Mouse (Mus musculus) adipocyte (in vitro differentiated cells): ENCODE data around the gene Cldn15.
A peak's percentile ranks its signal among the peaks of the same experiment; 100 is the strongest.
"Not testable (repeated sequence)": the region's sequence is repeated elsewhere in the genome, so short reads cannot be mapped to it uniquely, and the experiment has no call there.

Experiments used
- DNase-seq: peaks from one replicate; pipeline ENCODE4 v3.0.0-alpha.2; 2016; ENCODE audit warnings: low spot score

Cldn15 gene

DNA sequence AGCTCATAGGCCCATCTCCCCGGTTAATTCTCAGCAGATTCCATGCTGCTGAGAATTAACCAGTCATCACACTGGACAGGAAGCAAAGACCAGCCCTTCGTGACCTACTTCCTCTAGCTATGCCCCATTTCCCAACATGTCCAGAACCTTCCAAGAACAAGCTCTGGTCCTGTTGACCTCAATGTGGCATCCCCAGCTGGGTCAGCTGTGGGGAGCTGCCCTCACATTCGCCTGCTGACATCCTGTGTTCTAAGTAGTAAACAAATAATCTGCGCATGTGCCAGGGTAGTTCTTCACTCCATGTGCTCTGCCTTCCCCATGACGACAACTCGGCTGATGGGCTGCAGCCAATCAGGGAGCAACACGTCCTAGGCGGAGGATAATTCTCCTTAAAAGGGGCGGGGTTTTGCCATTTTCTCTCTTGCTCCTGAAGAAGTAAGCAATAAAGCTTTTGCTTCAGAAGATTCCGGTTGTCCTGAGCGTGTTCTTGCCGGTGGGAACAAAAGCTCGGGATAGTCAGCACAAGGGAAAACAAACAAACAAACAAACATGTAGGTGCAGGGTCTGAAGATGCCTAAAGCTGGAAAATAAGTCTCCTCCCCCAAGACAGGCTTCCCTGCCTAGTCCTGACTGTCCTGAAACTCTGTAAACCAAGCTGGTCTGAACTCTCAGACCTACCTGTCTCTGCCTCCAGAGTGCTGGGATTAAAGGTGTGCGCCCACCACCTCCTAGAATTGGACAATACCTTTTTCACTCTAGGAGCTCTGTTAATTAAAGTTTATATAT, 16.7 kb upstream of the Cldn15 start:
- DNase-seq = not testable (repeated sequence)

DNA sequence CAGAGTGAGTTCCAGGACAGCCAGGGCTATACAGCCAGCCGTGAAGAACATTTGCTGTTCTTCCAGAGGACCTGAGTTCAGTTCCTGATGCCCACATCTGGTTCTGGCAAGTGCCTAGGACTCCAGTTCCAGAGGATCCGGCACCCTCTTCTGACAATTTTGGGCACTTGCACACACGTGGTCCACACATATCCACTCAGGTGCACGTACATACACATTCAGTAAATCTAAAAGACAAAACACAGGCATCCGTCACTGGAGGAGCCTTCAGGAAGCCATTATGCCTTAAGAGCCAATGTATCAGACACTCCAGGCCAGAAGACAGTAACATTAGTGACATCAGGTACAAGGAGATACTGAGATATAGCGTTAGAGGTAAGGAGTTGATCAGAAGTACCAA, 15.9 kb upstream of the Cldn15 start:
- DNase-seq = no peak

DNA sequence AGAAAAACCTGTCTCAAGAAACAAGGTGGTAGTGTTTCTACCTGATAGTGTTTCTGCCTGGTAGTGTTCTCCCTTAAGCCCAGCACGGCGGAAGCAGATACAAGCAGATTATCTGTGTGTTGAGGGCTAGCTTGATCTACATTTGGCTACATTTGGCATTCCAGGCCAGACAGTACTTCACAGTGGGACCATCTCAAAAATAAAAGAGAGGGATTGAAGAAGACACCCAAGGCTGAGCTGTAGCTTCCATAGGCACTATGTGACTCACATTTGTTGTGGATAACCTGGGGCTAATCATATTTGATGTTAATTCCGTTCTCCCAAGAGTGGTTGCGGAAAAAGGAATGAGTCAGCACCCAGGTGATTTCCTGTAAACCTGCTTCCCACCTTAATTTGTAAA, 14.3 kb upstream of the Cldn15 start:
- DNase-seq = no peak

DNA sequence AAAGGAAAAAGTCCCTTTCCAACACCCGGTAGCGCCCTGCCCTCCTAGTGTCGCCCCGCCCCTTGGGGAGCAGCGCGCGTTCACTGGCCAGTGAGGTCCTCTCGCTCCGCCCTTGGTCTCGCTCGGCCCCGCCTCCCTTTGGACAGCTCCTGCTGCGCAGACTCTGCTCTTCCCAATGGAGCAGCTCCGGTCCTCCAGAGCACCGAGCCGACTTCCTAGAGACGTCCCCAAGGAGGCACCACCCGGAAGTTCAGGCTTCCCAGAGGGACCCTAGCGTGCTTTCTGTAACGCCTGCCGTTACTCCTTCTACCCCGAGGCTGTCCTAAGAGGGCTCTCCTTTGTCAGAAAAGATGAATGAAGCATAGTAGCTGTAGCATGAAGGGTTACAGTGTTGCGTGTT, 13.4 kb upstream of the Cldn15 start, which contains the start of gene Fis1:
Gene Fis1 (plus strand): TSS at position 261 of the 400 bp plus-strand sequence.
- DNase-seq = peak; percentile 100

DNA sequence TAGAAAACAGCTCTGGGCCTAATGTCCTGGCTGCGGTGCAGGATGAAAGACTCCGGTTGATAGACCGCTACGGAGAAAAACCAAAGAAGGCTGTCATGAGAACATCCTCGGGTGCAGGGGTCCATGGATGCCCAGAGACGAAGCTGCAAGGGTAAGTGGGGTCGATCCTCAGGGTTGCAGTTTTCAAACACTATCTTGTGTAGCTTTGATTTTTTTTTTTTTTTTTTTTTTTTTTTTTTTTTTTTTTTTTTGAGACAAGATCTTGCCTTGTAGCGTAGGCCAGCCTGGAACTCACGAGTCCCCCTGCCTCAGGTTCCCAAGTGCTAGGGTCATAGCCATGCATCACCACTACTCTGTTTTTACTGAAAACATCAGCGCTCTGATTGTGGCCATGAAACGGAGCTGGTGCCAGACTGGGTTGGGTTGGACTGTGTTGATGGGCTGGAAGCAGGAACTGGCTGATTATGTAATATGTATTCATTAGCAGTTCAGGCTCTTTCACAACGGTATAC, 12.9 kb upstream of the Cldn15 start:
- DNase-seq = peak; percentile 89

DNA sequence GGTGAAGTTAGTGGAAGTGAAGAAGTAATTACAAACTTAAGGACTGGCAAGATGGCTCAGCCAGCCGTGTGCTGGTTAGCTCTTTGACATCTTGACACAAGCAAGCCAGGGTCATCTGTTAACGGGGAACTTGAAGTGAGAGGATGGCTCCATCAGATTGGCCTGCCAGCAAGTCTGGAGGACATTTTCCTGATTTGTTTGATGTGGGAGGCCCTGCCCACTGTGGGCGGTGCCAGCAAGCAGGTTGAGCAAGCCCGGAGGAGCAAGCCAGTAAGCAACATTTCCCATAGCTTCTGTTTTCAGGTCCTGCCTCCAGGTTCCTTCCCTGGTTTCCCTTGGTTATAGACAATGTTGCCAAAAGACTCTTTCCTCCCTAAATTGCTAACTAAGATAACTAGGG, 10.8 kb upstream of the Cldn15 start:
- DNase-seq = no peak

DNA sequence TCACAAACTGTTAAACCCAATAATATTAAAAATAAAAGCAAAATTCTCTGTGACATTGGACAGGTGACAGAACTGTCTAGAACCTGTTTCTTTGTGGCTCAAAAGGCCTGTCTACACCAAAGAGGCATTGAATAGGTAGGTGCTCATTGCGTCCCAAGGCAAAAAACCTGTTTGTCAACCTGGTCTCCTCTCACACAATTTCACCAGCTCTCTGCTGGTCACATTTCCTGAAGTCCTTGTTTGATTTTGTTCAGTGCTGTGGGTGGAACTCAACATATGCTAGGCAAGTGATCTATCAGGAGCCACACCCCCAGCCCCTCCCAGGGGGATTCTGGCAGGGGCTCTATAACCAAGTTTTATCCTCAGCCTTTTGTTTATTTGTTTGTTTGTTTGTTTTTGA, 9.2 kb upstream of the Cldn15 start:
- DNase-seq = no peak

DNA sequence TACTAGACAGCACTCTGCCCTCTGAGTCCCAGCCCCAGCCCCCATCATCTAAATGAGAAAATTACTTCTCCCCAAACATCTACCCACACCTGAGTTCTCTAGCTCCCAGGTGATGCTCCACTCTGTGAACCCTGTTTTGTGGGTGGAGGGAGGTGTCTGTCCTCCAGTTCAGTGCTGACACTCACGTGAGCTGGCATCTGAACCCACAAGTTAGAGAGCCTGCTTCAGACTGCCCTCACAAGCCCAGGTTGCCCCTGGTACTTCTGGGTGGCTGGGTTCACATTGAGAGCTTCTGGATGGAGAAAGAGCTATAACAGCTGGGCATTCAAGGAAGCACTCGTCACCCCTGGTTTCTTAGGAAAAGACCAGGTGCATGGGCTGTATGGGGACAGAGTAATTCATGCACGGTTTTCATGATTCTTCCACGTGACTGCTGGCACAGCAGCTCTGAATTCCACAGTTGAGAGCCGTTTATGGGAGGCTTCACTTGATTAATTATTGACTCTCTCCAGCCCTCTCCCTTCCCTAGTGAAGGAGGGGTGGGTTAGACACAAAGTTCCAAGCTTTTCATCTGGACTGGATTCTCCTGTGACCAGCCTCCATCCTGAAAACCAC, 7.3 kb upstream of the Cldn15 start:
- no peak for DNase-seq

DNA sequence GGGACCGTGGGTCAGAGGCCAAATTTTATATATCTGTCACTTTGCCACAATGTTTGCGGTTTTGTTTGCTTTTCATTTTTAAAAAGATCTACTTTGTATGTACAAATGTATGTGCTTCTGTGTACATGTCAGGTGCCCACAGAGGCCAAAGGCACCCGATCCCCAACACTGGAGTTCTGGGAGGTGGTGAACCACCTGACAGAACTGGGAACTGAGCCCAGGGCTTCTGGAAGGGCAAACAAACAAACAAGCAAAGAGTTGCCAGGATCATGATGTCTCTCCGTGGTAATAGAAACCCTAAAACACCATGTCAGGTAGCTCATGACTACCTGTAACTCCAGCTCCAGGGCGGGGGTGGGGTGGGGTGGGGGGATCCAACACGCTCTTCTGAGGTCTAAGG, 6.4 kb upstream of the Cldn15 start:
- peak; percentile 51 for DNase-seq

DNA sequence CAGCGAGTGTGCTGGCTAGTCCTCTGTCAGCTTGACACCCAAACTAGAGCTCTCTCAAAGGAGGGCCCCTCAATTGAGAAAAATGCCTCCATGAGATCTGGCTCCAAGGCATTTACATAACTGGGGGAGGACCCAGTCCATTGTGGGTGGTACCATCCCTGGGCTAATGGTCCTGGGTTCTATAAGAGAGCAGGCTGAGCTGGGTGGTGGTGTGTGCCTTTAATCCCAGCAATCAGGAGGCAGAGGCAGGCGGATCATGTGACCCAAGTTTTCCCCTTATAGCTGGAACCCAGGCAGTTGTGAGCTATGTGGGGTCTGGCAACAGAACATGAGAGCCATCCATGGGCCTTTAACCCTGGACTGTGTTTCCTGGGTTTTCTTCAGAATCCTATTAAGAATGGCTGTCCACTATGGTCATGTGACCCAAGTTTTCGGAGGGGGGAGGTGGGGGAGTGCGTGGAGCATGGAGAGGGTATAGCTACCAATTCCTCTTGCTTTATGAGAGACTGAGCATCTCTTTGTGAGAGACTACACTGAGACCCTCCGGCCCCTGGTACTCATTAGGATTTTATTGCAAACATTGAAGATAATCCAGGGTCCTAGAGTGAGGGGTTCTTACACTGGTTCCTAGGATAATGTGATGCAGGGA, 5.0 kb upstream of the Cldn15 start:
- no peak for DNase-seq

DNA sequence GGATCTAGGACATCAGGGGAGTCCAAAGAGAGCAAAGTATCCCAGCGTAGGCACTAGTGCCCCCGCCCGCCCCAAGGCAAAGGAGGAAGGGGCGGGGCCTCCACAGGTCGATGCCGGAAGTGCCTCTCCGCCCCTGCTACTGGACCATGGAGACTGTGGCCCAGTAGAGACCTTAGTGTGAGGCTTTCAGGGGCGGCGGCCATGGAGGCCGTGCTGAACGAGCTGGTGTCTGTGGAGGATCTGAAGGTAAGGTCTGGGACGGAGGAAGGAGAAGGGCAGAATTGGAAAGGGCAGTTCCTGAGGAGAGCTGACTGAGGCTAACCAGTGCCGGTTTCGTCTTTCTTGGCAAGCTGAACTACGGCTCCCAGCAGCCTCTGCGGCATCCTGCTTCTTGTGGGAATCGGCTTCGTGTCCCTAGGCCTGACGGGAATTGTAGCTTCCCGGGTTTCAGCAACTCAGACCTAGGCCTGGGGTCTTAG, 4.4 kb upstream of the Cldn15 start:
- peak; percentile 97 for DNase-seq

DNA sequence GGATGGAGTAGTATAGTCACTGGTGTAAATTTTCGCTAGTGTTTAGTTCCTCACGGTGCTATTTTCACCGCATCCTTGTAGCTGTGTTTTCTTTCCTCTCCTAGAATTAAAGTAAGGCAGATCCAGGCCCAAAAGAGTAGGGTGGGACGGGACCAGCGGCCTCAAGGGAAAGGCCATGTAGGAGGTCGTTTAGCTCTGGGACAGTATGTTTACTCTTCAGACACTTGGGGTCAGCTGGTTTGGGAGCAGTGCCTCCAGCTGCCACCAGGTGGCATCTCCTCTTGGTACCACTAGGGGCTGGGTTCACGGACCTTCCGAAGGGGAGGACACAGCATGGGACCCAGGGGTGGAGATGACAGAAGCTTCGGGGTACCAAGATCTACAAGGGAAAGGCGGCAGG, 3.9 kb upstream of the Cldn15 start:
- DNase-seq = peak; percentile 91

DNA sequence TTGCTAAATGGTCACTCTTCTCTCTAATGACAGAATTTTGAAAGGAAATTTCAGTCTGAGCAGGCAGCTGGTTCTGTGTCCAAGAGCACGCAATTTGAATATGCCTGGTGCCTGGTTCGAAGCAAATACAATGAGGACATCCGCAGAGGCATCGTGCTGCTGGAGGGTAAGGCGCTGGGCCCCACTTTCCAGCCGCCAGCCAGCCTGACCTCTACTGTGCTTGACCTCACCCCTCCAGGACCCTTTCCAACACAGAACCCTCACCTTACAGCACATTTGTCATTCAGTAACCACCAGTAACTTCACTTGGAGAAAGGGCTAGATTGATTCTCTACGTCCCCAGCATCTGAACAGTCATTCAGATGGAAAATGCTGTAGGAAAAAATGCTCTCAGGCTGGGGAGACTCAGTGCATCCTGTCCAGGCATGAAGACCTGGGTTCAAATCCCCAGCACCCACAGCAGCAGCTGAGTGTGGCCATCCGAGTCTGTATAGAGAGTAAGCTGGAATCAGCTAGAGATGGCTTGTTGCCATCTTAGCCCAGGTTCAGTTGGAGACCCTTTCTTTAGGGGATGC, 3.4 kb upstream of the Cldn15 start:
- no peak for DNase-seq

DNA sequence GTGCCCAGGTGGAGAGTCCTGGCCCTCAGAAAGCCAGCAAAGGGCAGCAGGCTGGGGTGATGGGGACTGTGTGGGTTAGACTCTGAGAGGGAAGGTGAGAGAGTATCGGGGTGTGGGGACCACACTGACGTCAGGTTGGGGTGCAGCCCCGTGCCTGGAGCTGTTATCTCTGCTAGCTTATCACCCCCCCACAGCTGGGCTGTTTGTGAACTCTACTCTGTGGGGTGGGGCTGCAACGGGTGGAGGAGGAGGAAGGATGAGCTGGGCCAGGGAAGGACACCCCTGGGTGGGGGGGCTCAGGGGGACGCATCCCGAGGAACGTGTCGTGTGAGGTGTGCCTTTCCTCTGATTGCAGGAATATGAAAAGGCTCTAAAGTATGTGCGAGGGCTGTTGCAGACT, 1.2 kb upstream of the Cldn15 start:
- DNase-seq = no peak

DNA sequence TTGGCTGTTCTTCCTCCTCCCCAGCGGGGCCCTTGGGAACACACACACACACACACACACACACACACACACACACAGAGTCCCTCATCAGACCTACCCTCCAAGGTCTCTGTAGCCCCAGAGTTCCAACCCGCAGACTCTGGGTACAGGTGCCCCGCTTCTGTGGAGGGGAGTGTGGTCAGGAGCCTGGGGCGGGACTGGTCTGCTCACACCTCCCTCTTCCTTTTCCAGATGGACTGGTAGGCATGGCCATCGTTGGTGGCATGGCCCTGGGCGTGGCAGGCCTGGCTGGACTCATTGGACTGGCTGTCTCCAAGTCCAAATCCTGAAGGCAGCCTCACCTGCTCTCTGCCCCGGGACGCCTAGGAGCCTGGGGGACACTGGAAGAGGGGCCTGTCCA, 730 bp upstream of the Cldn15 start:
- no peak for DNase-seq

DNA sequence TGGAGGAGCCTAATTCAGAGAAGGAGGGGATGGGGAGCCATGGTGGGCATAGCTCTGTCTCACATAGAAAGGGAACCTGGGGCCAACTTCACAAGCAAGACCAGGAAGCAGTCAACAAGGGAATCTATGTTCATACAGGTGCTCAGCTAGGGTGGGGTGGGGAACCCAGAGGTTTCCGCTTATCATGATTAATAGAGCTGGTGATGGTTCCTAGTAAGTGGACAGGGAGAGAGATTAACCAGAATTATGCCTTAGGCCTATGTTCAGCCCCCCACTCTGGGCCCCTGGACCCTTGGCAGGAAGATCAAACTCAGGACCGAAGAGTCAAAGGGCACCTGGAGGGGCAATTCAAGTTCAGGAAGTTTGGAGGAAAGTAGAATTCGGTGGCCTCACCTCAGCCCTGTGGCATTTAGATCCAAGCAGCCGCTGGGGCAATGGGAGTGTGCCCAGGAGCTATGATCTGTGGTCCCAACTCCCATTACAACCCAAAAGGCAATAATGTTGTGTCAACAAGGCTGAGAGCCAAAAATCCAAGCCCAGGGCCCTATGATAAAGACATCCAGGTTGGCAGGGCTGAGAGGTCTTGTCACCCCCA, 542 bp downstream of the Cldn15 start:
- DNase-seq = no peak

DNA sequence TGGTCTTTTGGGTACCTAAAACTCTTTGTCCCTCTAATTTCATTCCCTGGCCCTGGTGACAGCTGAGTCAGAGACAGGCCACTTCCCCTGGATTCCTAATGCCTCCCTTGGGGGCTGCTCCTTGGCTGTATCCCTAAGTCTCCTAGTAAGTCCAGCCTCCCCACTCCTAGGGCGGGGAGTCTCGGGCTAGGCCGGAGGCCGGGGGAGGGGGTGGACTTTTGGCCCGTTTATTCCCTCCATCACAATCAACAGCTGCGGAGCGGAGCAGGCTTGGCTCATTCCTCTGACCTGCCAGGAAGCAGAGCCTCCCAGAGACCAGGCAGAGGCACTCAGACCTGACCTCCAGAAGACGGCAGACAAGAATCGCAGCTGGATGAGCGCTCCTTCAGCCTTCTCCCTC, 1.2 kb downstream of the Cldn15 start:
- DNase-seq = peak; percentile 99

DNA sequence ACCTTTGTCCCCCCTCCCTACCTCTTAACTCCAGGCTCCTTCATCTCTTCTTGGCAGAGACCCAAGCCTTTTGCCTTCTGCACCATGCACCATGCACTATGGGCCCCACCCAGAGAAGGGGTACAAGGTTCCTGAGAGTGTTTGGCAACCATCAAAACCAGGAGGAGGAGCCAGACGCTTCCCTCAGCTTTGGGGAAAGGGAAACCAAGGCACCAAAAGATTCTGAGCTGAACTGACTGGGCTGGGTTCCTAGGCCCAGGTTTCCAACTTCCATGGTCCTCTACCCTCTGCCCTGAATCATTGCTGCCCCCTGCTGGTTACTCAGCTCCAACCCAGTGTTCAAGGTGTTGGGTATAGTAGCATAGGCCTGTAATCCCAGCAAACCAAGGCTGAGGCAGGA, 4.3 kb downstream of the Cldn15 start:
- DNase-seq = peak; percentile 93

DNA sequence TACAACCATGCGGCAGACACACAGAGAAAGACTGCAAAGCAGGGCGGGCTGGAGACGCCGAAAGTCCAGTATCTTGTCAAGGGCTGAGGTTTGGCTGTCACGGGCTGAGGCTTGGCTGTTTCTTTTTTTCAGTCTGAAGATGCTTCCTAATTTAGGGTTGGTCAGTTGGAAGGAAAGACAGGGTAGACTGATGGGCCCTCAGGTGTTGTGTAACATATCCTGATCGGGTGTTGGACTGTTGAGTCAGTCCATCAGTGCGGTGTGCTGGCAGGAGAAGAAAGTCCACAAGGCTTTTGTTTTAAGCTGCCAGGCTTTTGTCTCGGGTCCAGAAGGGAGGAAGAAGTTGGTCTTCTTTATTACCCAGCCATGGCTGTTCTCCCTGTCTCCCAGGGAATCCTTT, 7.3 kb downstream of the Cldn15 start:
- DNase-seq = no peak

DNA sequence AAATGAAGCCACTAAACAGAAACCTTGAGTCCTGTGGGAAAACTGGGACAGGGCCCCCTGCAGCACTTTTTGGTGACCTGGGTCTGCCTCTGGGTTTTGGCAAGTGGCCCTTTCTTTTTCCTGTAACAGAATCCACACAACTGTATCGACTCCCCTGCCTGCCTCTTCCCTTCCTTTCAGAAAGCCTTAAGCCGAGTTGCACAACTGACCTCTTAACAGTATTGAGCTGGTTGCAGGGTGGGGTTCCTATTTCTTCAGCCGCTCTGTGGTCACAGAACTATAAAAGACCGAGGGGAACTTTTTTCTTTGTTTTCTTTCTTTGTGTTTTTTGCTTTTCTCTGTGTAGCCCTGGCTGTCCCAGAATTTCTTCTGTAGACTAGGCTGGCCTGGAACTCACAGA, 11.4 kb downstream of the Cldn15 start:
- peak; percentile 66 for DNase-seq

DNA sequence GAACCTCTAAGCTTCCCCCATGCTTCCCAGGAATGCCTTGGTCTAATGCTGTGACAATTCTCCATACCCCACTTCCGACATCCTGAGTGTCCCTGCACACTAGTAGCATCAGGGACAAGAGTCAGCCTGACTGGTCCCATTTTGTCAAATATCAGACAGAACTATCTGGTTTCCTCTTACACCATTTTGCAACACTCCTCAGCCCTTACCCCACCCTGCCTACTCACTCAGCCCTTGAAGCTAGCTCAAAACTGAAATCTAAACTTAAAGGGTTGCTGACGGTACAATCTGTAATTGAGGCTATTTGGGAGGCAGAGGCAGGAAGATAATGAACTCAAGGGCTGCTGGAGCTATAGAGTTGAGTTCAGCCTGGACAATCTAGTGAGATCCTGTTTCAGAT, 13.3 kb downstream of the Cldn15 start:
- DNase-seq = no peak

DNA sequence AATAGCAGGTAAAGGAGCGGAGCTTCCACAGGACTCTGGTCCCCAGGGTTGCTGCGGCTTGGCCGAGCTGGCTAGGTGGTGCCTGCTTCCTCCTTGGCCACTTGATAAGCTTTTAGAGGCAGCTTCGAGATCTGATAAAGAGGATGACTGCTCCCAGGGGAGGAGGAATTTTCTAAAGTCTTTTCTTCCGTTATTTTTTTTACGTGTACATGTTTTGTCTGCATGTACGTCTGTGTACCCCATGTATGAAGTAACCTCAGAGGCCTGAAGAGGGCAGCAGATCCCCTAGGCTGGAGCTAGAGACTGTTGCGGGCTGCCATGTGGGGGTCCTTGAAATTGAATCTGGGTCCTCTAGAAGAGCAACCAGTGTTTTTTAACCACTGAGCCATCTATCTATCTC, 14.6 kb downstream of the Cldn15 start:
- no peak for DNase-seq
